ENCODE assay signal across 21 mouse cellular contexts in genomic region chr11:79293971-79294370, GRCm38 (mm10). TPM values are rescaled to one million over a fixed set of nuclear protein-coding genes. Genes with fewer than 3 reads are reported as not detected.
DNase-seq lines count a peak whose midpoint lies in the region; ATAC-seq and TF ChIP-seq lines count a peak whose summit lies in the region.
"Had no signal": no experiment of that assay in that cellular context is flagged by ENCODE, and none has a peak within 500 bp of the region (broad histone marks: within the 10 kb centered on the region; RNA-seq: fewer than 3 reads in every experiment).

No protein-coding gene starts in this region.

- no peak for TF ChIP-seq CTCF in kidney, postnatal 0 days (IDR thresholded peaks at IDR 0.05; ENCODE audit: low read depth)

- H3K4me1 ChIP-seq in kidney, postnatal 0 days (replicated peaks; ENCODE audit: insufficient read depth, low read length), result peaks cover 27% of the 10 kb centered on the region; the same call in 1 of the 2 replicates
- H3K4me1 ChIP-seq in limb, embryonic 12.5 days (replicated peaks), result peaks cover 12% of the 10 kb centered on the region
- H3K4me1 ChIP-seq: forebrain, embryonic 13.5 days; hindbrain, embryonic 12.5 days; neural tube, embryonic 12.5 days had no signal

- peak; percentile 59; the same call in 1 of the 2 replicates for ATAC-seq in kidney, postnatal 0 days (replicated peaks; ENCODE audit: low FRiP score, low read depth)
- peak; percentile 75; the same call in 1 of the 2 replicates for ATAC-seq in limb, embryonic 12.5 days (ENCODE audit: insufficient number of reproducible peaks, insufficient read depth, low FRiP score, low TSS enrichment, low read depth)
- ATAC-seq: forebrain, embryonic 13.5 days; midbrain, embryonic 16.5 days had no signal

- DNase-seq in kidney, postnatal 0 days (ENCODE audit: low spot score), result peak; percentile 94
- no peak for DNase-seq in kidney, postnatal 36 days
- DNase-seq in MN1 (ENCODE audit: low spot score), result peak; percentile 76
- peak; percentile 75 for DNase-seq in hindlimb bud, embryonic 11.5 days (ENCODE audit: extremely low spot score, low read depth, low spot score)
- DNase-seq in urinary bladder, postnatal 4 days (ENCODE audit: low spot score in 2 of 2), result no peak
- no peak for DNase-seq in heart, postnatal 4 days
- DNase-seq: cerebellum, adult 8-10 months; gastrocnemius, postnatal 36 days; lung, postnatal 10 days; thymus, adult 18-20 months had no signal

- H3K9ac ChIP-seq in kidney, postnatal 0 days (ENCODE audit: low read depth, low read length), result no peak overlapping the region
- no peak overlapping the region for H3K9ac ChIP-seq in limb, embryonic 12.5 days (replicated peaks)
- H3K9ac ChIP-seq: forebrain, embryonic 13.5 days; hindbrain, embryonic 12.5 days; limb, embryonic 15.5 days; neural tube, embryonic 12.5 days had no signal

- H3K27me3 ChIP-seq in kidney, postnatal 0 days (ENCODE audit: insufficient read depth, low read length), result no peaks in the 10 kb centered on the region
- no peaks in the 10 kb centered on the region for H3K27me3 ChIP-seq in limb, embryonic 12.5 days
- H3K27me3 ChIP-seq: forebrain, embryonic 13.5 days; hindbrain, embryonic 12.5 days; limb, embryonic 15.5 days; megakaryocyte, embryonic 14.5 days; neural tube, embryonic 12.5 days had no signal

- H3K27ac ChIP-seq in kidney, postnatal 0 days, result no peak overlapping the region
- H3K27ac ChIP-seq in limb, embryonic 12.5 days, result peak overlapping the region; percentile 67; the same call in 1 of the 2 replicates
- H3K27ac ChIP-seq: forebrain, embryonic 13.5 days; hindbrain, embryonic 12.5 days; limb, embryonic 15.5 days; neural tube, embryonic 12.5 days had no signal

- H3K36me3 ChIP-seq in kidney, postnatal 0 days (ENCODE audit: insufficient read depth, low read length), result no peaks in the 10 kb centered on the region
- H3K36me3 ChIP-seq in limb, embryonic 12.5 days, result no peaks in the 10 kb centered on the region
- H3K36me3 ChIP-seq: hindbrain, embryonic 12.5 days; limb, embryonic 15.5 days; neural tube, embryonic 12.5 days had no signal

- no peak overlapping the region for H3K4me2 ChIP-seq in kidney, postnatal 0 days (ENCODE audit: low read length)
- H3K4me2 ChIP-seq in limb, embryonic 12.5 days, result no peak overlapping the region
- H3K4me2 ChIP-seq: forebrain, embryonic 13.5 days; hindbrain, embryonic 12.5 days; limb, embryonic 15.5 days; neural tube, embryonic 12.5 days had no signal

- WGBS in kidney, postnatal 0 days, result 19% methylated on average over 1 of the region's 1 CpGs
- WGBS in limb, embryonic 12.5 days, result 6% methylated on average over 1 of the region's 1 CpGs

- no peak overlapping the region for H3K4me3 ChIP-seq in kidney, postnatal 0 days (replicated peaks; ENCODE audit: low read depth, low read length)
- H3K4me3 ChIP-seq in limb, embryonic 12.5 days (replicated peaks), result no peak overlapping the region
- H3K4me3 ChIP-seq: forebrain, embryonic 13.5 days; hindbrain, embryonic 12.5 days; limb, embryonic 15.5 days; megakaryocyte, embryonic 14.5 days; neural tube, embryonic 12.5 days had no signal

- H3K9me3 ChIP-seq in kidney, postnatal 0 days (replicated peaks; ENCODE audit: low read length), result no peaks in the 10 kb centered on the region
- no peaks in the 10 kb centered on the region for H3K9me3 ChIP-seq in limb, embryonic 12.5 days
- H3K9me3 ChIP-seq: forebrain, embryonic 13.5 days; hindbrain, embryonic 12.5 days; limb, embryonic 15.5 days; megakaryocyte, embryonic 14.5 days; neural tube, embryonic 12.5 days had no signal

RNA-seq across cellular contexts. Expression of gene Gm9964, which starts 2.7 kb away (rescaled TPM):
- not detected in 2 replicates for polyA plus RNA-seq in kidney, postnatal 0 days (2015; fragmentation: Nextera tagmentation; extraction: Ambion mirVana)
- polyA plus RNA-seq in limb, embryonic 12.5 days (2016; fragmentation: Nextera tagmentation; extraction: Ambion mirVana), result not detected in 2 replicates
- not detected for total RNA-seq in heart, postnatal 4 days (2021)
- total RNA-seq: gastrocnemius, postnatal 36 days had no signal
- polyA plus RNA-seq: cortical plate, adult 2 months; forebrain, embryonic 13.5 days; heart, postnatal 0 days; hindbrain, embryonic 12.5 days; limb, embryonic 15.5 days; liver, embryonic 16.5 days; midbrain, embryonic 16.5 days; neural tube, embryonic 12.5 days; urinary bladder, adult 2 months had no signal

RNA-seq across cellular contexts. Expression of gene Wsb1, which starts 39.5 kb away (rescaled TPM):
- 265 and 274 TPM in 2 replicates for polyA plus RNA-seq in kidney, postnatal 0 days (2015; fragmentation: Nextera tagmentation; extraction: Ambion mirVana)
- polyA plus RNA-seq in limb, embryonic 12.5 days (2016; fragmentation: Nextera tagmentation; extraction: Ambion mirVana), result 446 and 475 TPM in 2 replicates
- total RNA-seq in heart, postnatal 4 days (2021), result 10 to 100 TPM; 67.1 to 82.1 TPM

RNA-seq across cellular contexts. Expression of gene Nf1, which starts 45.5 kb away (rescaled TPM):
- polyA plus RNA-seq in kidney, postnatal 0 days (2015; fragmentation: Nextera tagmentation; extraction: Ambion mirVana), result 8.2 and 9.5 TPM in 2 replicates
- 7.9 and 9.3 TPM in 2 replicates for polyA plus RNA-seq in limb, embryonic 12.5 days (2016; fragmentation: Nextera tagmentation; extraction: Ambion mirVana)
- 10 to 100 TPM; 43.2 to 44.9 TPM for total RNA-seq in heart, postnatal 4 days (2021)

Comparison
In these comparisons a context has a peak if more than half of its experiments do, and no peak if none do; other contexts are left out.
1. DNase-seq: peak in kidney, postnatal 0 days (single experiment), MN1 (single experiment) and hindlimb bud, embryonic 11.5 days (single experiment); none in kidney, postnatal 36 days (0 of 2), urinary bladder, postnatal 4 days (0 of 2) and heart, postnatal 4 days (single experiment).